Mouse (Mus musculus): ENCODE results near the gene Ccdc78. TPM values are rescaled to one million over a fixed set of nuclear protein-coding genes. Genes with fewer than 3 reads are reported as not detected.
"Not testable (repeated sequence)": the region's sequence is repeated elsewhere in the genome, so short reads cannot be mapped to it uniquely, and the experiment has no call there.

Gene Ccdc78
- total RNA-seq, 1 experiment: 0.22 TPM

- H3K9me3 ChIP-seq (ENCODE audit: control insufficient read depth, insufficient read depth, low read depth, low read length): no peaks in the 10 kb centered on the region
- in situ Hi-C loops (cut with MboI; ENCODE audit: low sequenced_read_pairs in 2 of 2, unreplicated experiment in 2 of 2): no loop called here
- TF ChIP-seq ZNF384 (IDR thresholded peaks at IDR 0.05; ENCODE audit: low read depth, low read length): no peak
- no peak for TF ChIP-seq CHD2 (IDR thresholded peaks at IDR 0.05; ENCODE audit: low read depth, low read length)
- no peak for TF ChIP-seq ZC3H11A (IDR thresholded peaks at IDR 0.05; ENCODE audit: borderline replicate concordance, low read depth, low read length)
- TF ChIP-seq MAFK (IDR thresholded peaks at IDR 0.05; ENCODE audit: insufficient read depth, low read depth, low read length): no peak
- TF ChIP-seq HCFC1 (IDR thresholded peaks at IDR 0.05; ENCODE audit: borderline replicate concordance, insufficient read depth, low read length): no peak
- no peak overlapping the region for H3K4me3 ChIP-seq (ENCODE audit: insufficient read depth in 1 of 2, low read depth in 1 of 2, low read length in 2 of 2, poor library complexity in 1 of 2, severe bottlenecking in 1 of 2)
- peaks cover 0 to 3% of the 10 kb centered on the region in 2 experiments; a peak in 1 of 4 replicates for H3K4me1 ChIP-seq (ENCODE audit: control insufficient read depth in 2 of 2, insufficient read depth in 2 of 2, low read length in 2 of 2, poor library complexity in 1 of 2)
- no peaks in the 10 kb centered on the region for H3K36me3 ChIP-seq (ENCODE audit: control insufficient read depth, insufficient read depth, low read length, poor library complexity, severe bottlenecking)
- no peak overlapping the region for H3K27ac ChIP-seq (ENCODE audit: insufficient read depth, low read depth, low read length, poor library complexity, severe bottlenecking)
- H3K9ac ChIP-seq (ENCODE audit: insufficient read depth, low read depth, low read length, poor library complexity, severe bottlenecking): no peak overlapping the region
- DNase-seq (ENCODE audit: low read depth, low spot score): no peak
Observed at GRCm38 (mm10) chr17:25802825-25803517, 16.6 kb downstream of the Ccdc78 start.

- no peak overlapping the region for H3K9ac ChIP-seq (ENCODE audit: insufficient read depth, low read depth, low read length, poor library complexity, severe bottlenecking)
- no peak overlapping the region for H3K27ac ChIP-seq (ENCODE audit: insufficient read depth, low read depth, low read length, poor library complexity, severe bottlenecking)
- H3K4me3 ChIP-seq (ENCODE audit: insufficient read depth in 1 of 2, low read depth in 1 of 2, low read length in 2 of 2, poor library complexity in 1 of 2, severe bottlenecking in 1 of 2): no peak overlapping the region
- no peaks in the 10 kb centered on the region for H3K9me3 ChIP-seq (ENCODE audit: control insufficient read depth, insufficient read depth, low read depth, low read length)
- TF ChIP-seq CHD2 (IDR thresholded peaks at IDR 0.05; ENCODE audit: low read depth, low read length) (no peak), ZC3H11A (IDR thresholded peaks at IDR 0.05; ENCODE audit: borderline replicate concordance, low read depth, low read length) (no peak), HCFC1 (IDR thresholded peaks at IDR 0.05; ENCODE audit: borderline replicate concordance, insufficient read depth, low read length) (no peak), ZNF384 (IDR thresholded peaks at IDR 0.05; ENCODE audit: low read depth, low read length) (no peak), MAFK (IDR thresholded peaks at IDR 0.05; ENCODE audit: insufficient read depth, low read depth, low read length) (no peak)
- in situ Hi-C loops (cut with MboI; ENCODE audit: low sequenced_read_pairs in 2 of 2, unreplicated experiment in 2 of 2): no loop called here
- no peaks in the 10 kb centered on the region for H3K36me3 ChIP-seq (ENCODE audit: control insufficient read depth, insufficient read depth, low read length, poor library complexity, severe bottlenecking)
- H3K4me1 ChIP-seq (ENCODE audit: control insufficient read depth in 2 of 2, insufficient read depth in 2 of 2, low read length in 2 of 2, poor library complexity in 1 of 2): peaks cover 0 to 8% of the 10 kb centered on the region in 2 experiments; a peak in 2 of 4 replicates
- DNase-seq (ENCODE audit: low read depth, low spot score): no peak
Observed at GRCm38 (mm10) chr17:25806507-25806906, 20.1 kb downstream of the Ccdc78 start.

GRCm38 (mm10) chr17:25807452-25807851 is 21.1 kb downstream of the Ccdc78 start:
- H3K4me3 ChIP-seq (ENCODE audit: insufficient read depth in 1 of 2, low read depth in 1 of 2, low read length in 2 of 2, poor library complexity in 1 of 2, severe bottlenecking in 1 of 2); H3K27ac ChIP-seq (ENCODE audit: insufficient read depth, low read depth, low read length, poor library complexity, severe bottlenecking); H3K4me1 ChIP-seq (ENCODE audit: control insufficient read depth in 2 of 2, insufficient read depth in 2 of 2, low read length in 2 of 2, poor library complexity in 1 of 2); in situ Hi-C loops (cut with MboI; ENCODE audit: low sequenced_read_pairs in 2 of 2, unreplicated experiment in 2 of 2); H3K9ac ChIP-seq (ENCODE audit: insufficient read depth, low read depth, low read length, poor library complexity, severe bottlenecking); H3K9me3 ChIP-seq (ENCODE audit: control insufficient read depth, insufficient read depth, low read depth, low read length); H3K36me3 ChIP-seq (ENCODE audit: control insufficient read depth, insufficient read depth, low read length, poor library complexity, severe bottlenecking); DNase-seq (ENCODE audit: low read depth, low spot score): not testable (repeated sequence)

GRCm38 (mm10) chr17:25808028-25808427 is 21.6 kb downstream of the Ccdc78 start:
- in situ Hi-C loops (cut with MboI; ENCODE audit: low sequenced_read_pairs in 2 of 2, unreplicated experiment in 2 of 2): no loop called here
- TF ChIP-seq ZC3H11A (IDR thresholded peaks at IDR 0.05; ENCODE audit: borderline replicate concordance, low read depth, low read length): no peak
- TF ChIP-seq CHD2 (IDR thresholded peaks at IDR 0.05; ENCODE audit: low read depth, low read length): no peak
- no peak for TF ChIP-seq ZNF384 (IDR thresholded peaks at IDR 0.05; ENCODE audit: low read depth, low read length)
- TF ChIP-seq HCFC1 (IDR thresholded peaks at IDR 0.05; ENCODE audit: borderline replicate concordance, insufficient read depth, low read length): no peak
- TF ChIP-seq MAFK (IDR thresholded peaks at IDR 0.05; ENCODE audit: insufficient read depth, low read depth, low read length): no peak
- H3K9me3 ChIP-seq (ENCODE audit: control insufficient read depth, insufficient read depth, low read depth, low read length): no peaks in the 10 kb centered on the region
- H3K36me3 ChIP-seq (ENCODE audit: control insufficient read depth, insufficient read depth, low read length, poor library complexity, severe bottlenecking): no peaks in the 10 kb centered on the region
- H3K9ac ChIP-seq (ENCODE audit: insufficient read depth, low read depth, low read length, poor library complexity, severe bottlenecking): no peak overlapping the region
- peaks cover 0 to 8% of the 10 kb centered on the region in 2 experiments; a peak in 2 of 4 replicates for H3K4me1 ChIP-seq (ENCODE audit: control insufficient read depth in 2 of 2, insufficient read depth in 2 of 2, low read length in 2 of 2, poor library complexity in 1 of 2)
- no peak overlapping the region for H3K27ac ChIP-seq (ENCODE audit: insufficient read depth, low read depth, low read length, poor library complexity, severe bottlenecking)
- H3K4me3 ChIP-seq (ENCODE audit: insufficient read depth in 1 of 2, low read depth in 1 of 2, low read length in 2 of 2, poor library complexity in 1 of 2, severe bottlenecking in 1 of 2): peak overlapping the region; percentile 68 to 76; a peak in 2 of 4 replicates
- DNase-seq (ENCODE audit: low read depth, low spot score): no peak

Data from ES-E14 (cell line).